26 mouse cellular contexts compared by ENCODE assay signal in the genomic region with DNA sequence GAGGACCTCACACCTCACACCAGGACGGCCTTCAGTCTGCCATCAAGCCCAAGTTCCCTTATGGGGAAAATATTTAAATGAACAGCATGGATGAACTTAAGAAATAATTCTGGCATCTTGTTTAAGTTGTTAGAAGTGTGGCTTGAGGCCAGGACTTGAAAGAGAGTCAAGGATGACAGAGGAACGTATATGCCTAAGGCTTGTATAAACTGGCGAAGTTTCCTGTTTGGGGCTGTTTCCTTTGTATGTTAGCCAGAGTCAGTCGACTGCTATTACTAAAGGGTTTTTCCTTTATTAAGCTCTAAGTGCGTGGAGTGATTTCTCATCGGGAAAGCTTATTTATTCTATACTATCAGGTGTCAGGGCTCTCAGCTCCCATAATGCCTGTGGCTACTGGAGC. TPM values are rescaled to one million over a fixed set of nuclear protein-coding genes. Genes with fewer than 3 reads are reported as not detected.
A peak's percentile ranks its signal among the peaks of the same experiment; 100 is the strongest.
DNase-seq lines count a peak whose midpoint lies in the region; ATAC-seq lines count a peak whose summit lies in the region.
"Had no signal": no experiment of that assay in that cellular context is flagged by ENCODE, and none has a peak within 500 bp of the region (broad histone marks: within the 10 kb centered on the region; RNA-seq: fewer than 3 reads in every experiment).

No protein-coding gene starts in this region.

- H3K27me3 ChIP-seq in embryonic facial prominence, embryonic 14.5 days (replicated peaks; ENCODE audit: control insufficient read depth, insufficient read depth, low read length): no peaks in the 10 kb centered on the region
- H3K27me3 ChIP-seq in embryonic facial prominence, embryonic 10.5 days (replicated peaks; ENCODE audit: low read depth, poor library complexity, severe bottlenecking): peaks cover 12% of the 10 kb centered on the region
- H3K27me3 ChIP-seq in lung, embryonic 15.5 days: no peaks in the 10 kb centered on the region
- H3K27me3 ChIP-seq in midbrain, embryonic 11.5 days (ENCODE audit: control insufficient read depth, insufficient read depth, low read length): no peaks in the 10 kb centered on the region
- H3K27me3 ChIP-seq in midbrain, embryonic 10.5 days (ENCODE audit: low read depth, poor library complexity, severe bottlenecking): peaks cover 9% of the 10 kb centered on the region
- H3K27me3 ChIP-seq: embryonic facial prominence, embryonic 12.5 days; forebrain, embryonic 13.5 days had no signal

- H3K36me3 ChIP-seq in embryonic facial prominence, embryonic 14.5 days (ENCODE audit: control insufficient read depth, insufficient read depth, low read length): no peaks in the 10 kb centered on the region
- no peaks in the 10 kb centered on the region for H3K36me3 ChIP-seq in embryonic facial prominence, embryonic 10.5 days (replicated peaks)
- H3K36me3 ChIP-seq in lung, embryonic 15.5 days: no peaks in the 10 kb centered on the region
- H3K36me3 ChIP-seq in midbrain, embryonic 11.5 days (ENCODE audit: control insufficient read depth, insufficient read depth, low read length): no peaks in the 10 kb centered on the region
- H3K36me3 ChIP-seq in midbrain, embryonic 10.5 days: no peaks in the 10 kb centered on the region
- H3K36me3 ChIP-seq: embryonic facial prominence, embryonic 12.5 days; forebrain, embryonic 10.5 days; heart, embryonic 10.5 days; heart, embryonic 13.5 days had no signal

- WGBS in embryonic facial prominence, embryonic 14.5 days: 52% methylated on average over 6 of the region's 6 CpGs
- 74% methylated on average over 6 of the region's 6 CpGs for WGBS in embryonic facial prominence, embryonic 10.5 days
- WGBS in lung, embryonic 15.5 days: 20% methylated on average over 6 of the region's 6 CpGs
- WGBS in midbrain, embryonic 11.5 days: 85% methylated on average over 6 of the region's 6 CpGs
- WGBS in midbrain, embryonic 10.5 days: 83% methylated on average over 6 of the region's 6 CpGs

- H3K9me3 ChIP-seq in embryonic facial prominence, embryonic 14.5 days (ENCODE audit: control insufficient read depth, low read length): no peaks in the 10 kb centered on the region
- no peaks in the 10 kb centered on the region for H3K9me3 ChIP-seq in embryonic facial prominence, embryonic 10.5 days
- no peaks in the 10 kb centered on the region for H3K9me3 ChIP-seq in lung, embryonic 15.5 days
- H3K9me3 ChIP-seq in midbrain, embryonic 11.5 days (ENCODE audit: control insufficient read depth, low read length): no peaks in the 10 kb centered on the region
- no peaks in the 10 kb centered on the region for H3K9me3 ChIP-seq in midbrain, embryonic 10.5 days (replicated peaks)
- H3K9me3 ChIP-seq: embryonic facial prominence, embryonic 12.5 days; forebrain, embryonic 10.5 days; forebrain, embryonic 13.5 days; heart, embryonic 10.5 days; heart, embryonic 13.5 days had no signal

- peak; percentile 73 for DNase-seq in embryonic facial prominence, embryonic 14.5 days (ENCODE audit: low spot score)
- no peak for DNase-seq in embryonic facial prominence, embryonic 10.5 days (ENCODE audit: low spot score)
- DNase-seq in lung, adult 18-20 months: no peak
- peak; percentile 62 for DNase-seq in midbrain, embryonic 11.5 days (ENCODE audit: low spot score, missing footprints)
- DNase-seq in midbrain, embryonic 10.5 days (ENCODE audit: low spot score): no peak
- no peak for DNase-seq in MN1 (ENCODE audit: low spot score)
- no peak for DNase-seq in adipocyte (ENCODE audit: low spot score)
- DNase-seq: adrenal gland, postnatal 10 days; adrenal gland, postnatal 36 days; cerebellum, adult 18-20 months; cerebellum, adult 9-10 months; cerebellum, postnatal 14 days; gastrocnemius, postnatal 25 days; heart, adult 2 months; heart, postnatal 14 days; heart, postnatal 4 days had no signal

- H3K9ac ChIP-seq in embryonic facial prominence, embryonic 14.5 days (ENCODE audit: low read depth, low read length): no peak overlapping the region
- no peak overlapping the region for H3K9ac ChIP-seq in lung, embryonic 15.5 days
- H3K9ac ChIP-seq in midbrain, embryonic 11.5 days (ENCODE audit: low read length): no peak overlapping the region
- H3K9ac ChIP-seq: embryonic facial prominence, embryonic 12.5 days; forebrain, embryonic 13.5 days; heart, embryonic 13.5 days; hindbrain, embryonic 14.5 days had no signal

- ATAC-seq in embryonic facial prominence, embryonic 14.5 days (ENCODE audit: low read depth): no peak
- ATAC-seq in lung, embryonic 15.5 days (ENCODE audit: borderline replicate concordance, extremely low read depth, low FRiP score, low TSS enrichment): peak; percentile 35; the same call in 1 of the 2 replicates
- ATAC-seq in midbrain, embryonic 11.5 days (ENCODE audit: low FRiP score): no peak
- ATAC-seq: forebrain, embryonic 13.5 days; hindbrain, postnatal 0 days; inflammation-experienced regulatory T-cells, adult 6 months had no signal

- no peak overlapping the region for H3K27ac ChIP-seq in embryonic facial prominence, embryonic 14.5 days (replicated peaks; ENCODE audit: low read depth, low read length)
- no peak overlapping the region for H3K27ac ChIP-seq in embryonic facial prominence, embryonic 10.5 days (replicated peaks)
- H3K27ac ChIP-seq in lung, embryonic 15.5 days: peak overlapping the region; percentile 67
- H3K27ac ChIP-seq in midbrain, embryonic 11.5 days (ENCODE audit: low read depth, low read length): no peak overlapping the region
- H3K27ac ChIP-seq in midbrain, embryonic 10.5 days (replicated peaks): no peak overlapping the region
- H3K27ac ChIP-seq: embryonic facial prominence, embryonic 12.5 days; forebrain, embryonic 13.5 days; heart, adult 2 months; heart, embryonic 10.5 days; heart, embryonic 13.5 days; hindbrain, embryonic 14.5 days; hindbrain, postnatal 0 days had no signal

- no peak overlapping the region for H3K4me2 ChIP-seq in embryonic facial prominence, embryonic 14.5 days (ENCODE audit: low read depth, low read length)
- no peak overlapping the region for H3K4me2 ChIP-seq in lung, embryonic 15.5 days
- H3K4me2 ChIP-seq in midbrain, embryonic 11.5 days: no peak overlapping the region
- H3K4me2 ChIP-seq: embryonic facial prominence, embryonic 12.5 days; forebrain, embryonic 13.5 days; heart, embryonic 13.5 days; hindbrain, embryonic 14.5 days had no signal

- peaks cover 14% of the 10 kb centered on the region for H3K4me1 ChIP-seq in embryonic facial prominence, embryonic 14.5 days (ENCODE audit: control insufficient read depth, insufficient read depth, low read length)
- H3K4me1 ChIP-seq in embryonic facial prominence, embryonic 10.5 days: peaks cover 25% of the 10 kb centered on the region
- H3K4me1 ChIP-seq in lung, embryonic 15.5 days: peaks cover 36% of the 10 kb centered on the region
- peaks cover 12% of the 10 kb centered on the region for H3K4me1 ChIP-seq in midbrain, embryonic 11.5 days (ENCODE audit: control insufficient read depth, insufficient read depth, low read length)
- H3K4me1 ChIP-seq in midbrain, embryonic 10.5 days: peaks cover 24% of the 10 kb centered on the region

- H3K4me3 ChIP-seq in embryonic facial prominence, embryonic 14.5 days (ENCODE audit: low read depth, low read length): no peak overlapping the region
- no peak overlapping the region for H3K4me3 ChIP-seq in embryonic facial prominence, embryonic 10.5 days
- H3K4me3 ChIP-seq in lung, embryonic 15.5 days: no peak overlapping the region
- H3K4me3 ChIP-seq in midbrain, embryonic 11.5 days (ENCODE audit: low read depth, low read length): no peak overlapping the region
- H3K4me3 ChIP-seq in midbrain, embryonic 10.5 days: no peak overlapping the region
- H3K4me3 ChIP-seq: embryonic facial prominence, embryonic 12.5 days; erythroblast, embryonic 14.5 days; forebrain, embryonic 10.5 days; forebrain, embryonic 13.5 days; heart, adult 2 months; heart, embryonic 10.5 days; heart, embryonic 13.5 days had no signal

RNA-seq across cellular contexts. Expression of gene Slc2a10, which starts 4.8 kb away (rescaled TPM):
- polyA plus RNA-seq in embryonic facial prominence, embryonic 14.5 days (2014; fragmentation: Nextera tagmentation; extraction: Ambion mirVana): 10.4 and 11.7 TPM in 2 replicates
- 3.9 and 5.5 TPM in 2 replicates for polyA plus RNA-seq in embryonic facial prominence, embryonic 10.5 days (2016; fragmentation: Nextera tagmentation; extraction: Ambion mirVana)
- 12.3 and 12.5 TPM in 2 replicates for polyA plus RNA-seq in lung, embryonic 15.5 days (2015; fragmentation: Nextera tagmentation; extraction: Ambion mirVana)
- polyA plus RNA-seq in midbrain, embryonic 11.5 days (2014; fragmentation: Nextera tagmentation; extraction: Ambion mirVana): 2.8 TPM in 2 replicates
- 4.0 and 4.4 TPM in 2 replicates for polyA plus RNA-seq in midbrain, embryonic 10.5 days (2016; fragmentation: Nextera tagmentation; extraction: Ambion mirVana)
- polyA plus RNA-seq: erythroblast, embryonic 14.5 days; inflammation-experienced regulatory T-cells, adult 6 months had no signal

RNA-seq across cellular contexts. Expression of gene Trp53rka, which starts 5.7 kb away (rescaled TPM):
- 32.8 and 35.4 TPM in 2 replicates for polyA plus RNA-seq in embryonic facial prominence, embryonic 14.5 days (2014; fragmentation: Nextera tagmentation; extraction: Ambion mirVana)
- 57.1 and 59.5 TPM in 2 replicates for polyA plus RNA-seq in embryonic facial prominence, embryonic 10.5 days (2016; fragmentation: Nextera tagmentation; extraction: Ambion mirVana)
- polyA plus RNA-seq in lung, embryonic 15.5 days (2015; fragmentation: Nextera tagmentation; extraction: Ambion mirVana): 38.8 and 42.5 TPM in 2 replicates
- polyA plus RNA-seq in midbrain, embryonic 11.5 days (2014; fragmentation: Nextera tagmentation; extraction: Ambion mirVana): 46.2 and 49.3 TPM in 2 replicates
- 53.2 and 56.9 TPM in 2 replicates for polyA plus RNA-seq in midbrain, embryonic 10.5 days (2016; fragmentation: Nextera tagmentation; extraction: Ambion mirVana)

RNA-seq across cellular contexts. Expression of gene Slc13a3, which starts 25.8 kb away (rescaled TPM):
- 1.6 and 1.9 TPM in 2 replicates for polyA plus RNA-seq in embryonic facial prominence, embryonic 14.5 days (2014; fragmentation: Nextera tagmentation; extraction: Ambion mirVana)
- polyA plus RNA-seq in embryonic facial prominence, embryonic 10.5 days (2016; fragmentation: Nextera tagmentation; extraction: Ambion mirVana): 0.40 and 0.44 TPM in 2 replicates
- 0.42 and 0.57 TPM in 2 replicates for polyA plus RNA-seq in lung, embryonic 15.5 days (2015; fragmentation: Nextera tagmentation; extraction: Ambion mirVana)
- polyA plus RNA-seq in midbrain, embryonic 11.5 days (2014; fragmentation: Nextera tagmentation; extraction: Ambion mirVana): 1.4 and 2.1 TPM in 2 replicates
- polyA plus RNA-seq in midbrain, embryonic 10.5 days (2016; fragmentation: Nextera tagmentation; extraction: Ambion mirVana): 0.48 and 1.3 TPM in 2 replicates
- polyA plus RNA-seq: inflammation-experienced regulatory T-cells, adult 6 months had no signal

Comparison
In these comparisons a context has a peak if more than half of its experiments do, and no peak if none do; other contexts are left out.
1. DNase-seq: peak in embryonic facial prominence, embryonic 14.5 days (single experiment) and midbrain, embryonic 11.5 days (single experiment); none in embryonic facial prominence, embryonic 10.5 days (single experiment), lung, adult 18-20 months (0 of 2), midbrain, embryonic 10.5 days (single experiment), MN1 (single experiment) and adipocyte (single experiment).